Comparison of ENCODE assay signal across 29 mouse cellular contexts in the genomic region with DNA sequence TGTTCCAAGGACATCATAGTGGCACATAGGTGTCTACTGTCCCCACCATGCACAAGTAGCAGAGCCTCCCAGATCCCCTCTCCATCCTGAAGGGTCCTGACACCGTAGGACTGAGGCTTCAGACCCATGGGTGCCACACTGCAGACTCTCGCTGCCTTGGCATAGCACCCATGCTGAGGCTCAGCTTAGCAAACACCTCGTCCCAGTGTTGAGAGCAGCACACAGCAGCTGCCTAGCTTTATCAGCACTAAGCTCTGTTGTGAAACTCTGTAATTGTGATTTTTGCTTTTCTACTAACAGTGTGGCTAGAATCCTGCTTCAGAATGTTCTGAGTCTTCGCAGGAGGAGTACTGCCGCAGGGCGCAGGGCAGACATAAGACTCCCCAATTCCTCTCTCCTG. TPM values are rescaled to one million over a fixed set of nuclear protein-coding genes. Genes with fewer than 3 reads are reported as not detected.
DNase-seq lines count a peak whose midpoint lies in the region; ATAC-seq and TF ChIP-seq lines count a peak whose summit lies in the region.
"Had no signal": no experiment of that assay in that cellular context is flagged by ENCODE, and none has a peak within 500 bp of the region (broad histone marks: within the 10 kb centered on the region; RNA-seq: fewer than 3 reads in every experiment).

No protein-coding gene starts in this region.

- no peak overlapping the region for H3K4me3 ChIP-seq in left cerebral cortex, adult 2 months
- no peak overlapping the region for H3K4me3 ChIP-seq in limb, embryonic 10.5 days
- H3K4me3 ChIP-seq: embryonic facial prominence, embryonic 15.5 days; heart, adult 2 months; heart, embryonic 13.5 days; liver, embryonic 13.5 days; neural tube, embryonic 12.5 days had no signal

- no peak for TF ChIP-seq CTCF in left cerebral cortex, adult 2 months (IDR thresholded peaks at IDR 0.05)

- peak overlapping the region; percentile 50; the same call in 1 of the 2 replicates for H3K27ac ChIP-seq in left cerebral cortex, adult 2 months
- H3K27ac ChIP-seq in limb, embryonic 10.5 days: peak overlapping the region; percentile 61
- H3K27ac ChIP-seq: embryonic facial prominence, embryonic 15.5 days; heart, adult 2 months; heart, embryonic 13.5 days; liver, embryonic 13.5 days; neural tube, embryonic 12.5 days had no signal

- no peaks in the 10 kb centered on the region for H3K9me3 ChIP-seq in limb, embryonic 10.5 days (replicated peaks)
- H3K9me3 ChIP-seq: embryonic facial prominence, embryonic 15.5 days; heart, embryonic 13.5 days; liver, embryonic 13.5 days; neural tube, embryonic 12.5 days had no signal

- peaks cover 94% of the 10 kb centered on the region for H3K4me1 ChIP-seq in limb, embryonic 10.5 days
- H3K4me1 ChIP-seq: liver, embryonic 13.5 days had no signal

- peak; percentile 45 for ATAC-seq in frontal cortex, adult (ENCODE audit: low TSS enrichment)
- ATAC-seq: inflammation-experienced regulatory T-cells, adult 6 months had no signal

- H3K27me3 ChIP-seq in limb, embryonic 10.5 days (ENCODE audit: low read depth, poor library complexity, severe bottlenecking): peaks cover 61% of the 10 kb centered on the region
- H3K27me3 ChIP-seq: embryonic facial prominence, embryonic 15.5 days; liver, embryonic 13.5 days; neural tube, embryonic 12.5 days had no signal

- no peak for DNase-seq in frontal cortex, postnatal 14 days (ENCODE audit: low spot score in 2 of 2)
- DNase-seq in left cerebral cortex, adult 2 months (ENCODE audit: extremely low spot score in 1 of 2, low spot score in 2 of 2): peak in 1 of 2 experiments; percentile 21
- no peak for DNase-seq in left cerebral cortex, adult 18-20 months (ENCODE audit: low spot score in 2 of 2)
- peak; percentile 53 for DNase-seq in brain, adult 2 months (ENCODE audit: low read depth, low spot score)
- no peak for DNase-seq in limb, embryonic 10.5 days (ENCODE audit: low spot score)
- DNase-seq in layer of hippocampus, postnatal 14 days (ENCODE audit: low spot score in 2 of 2): no peak
- DNase-seq in heart, postnatal 14 days: no peak
- DNase-seq: adrenal gland, postnatal 25 days; cerebellum, adult 9-10 months; gastrocnemius, postnatal 25 days; heart, adult 2 months; kidney, adult 2 months; kidney, postnatal 14 days; liver, embryonic 13.5 days; lung, adult 2 months; lung, postnatal 14 days had no signal

- no peaks in the 10 kb centered on the region for H3K36me3 ChIP-seq in limb, embryonic 10.5 days
- H3K36me3 ChIP-seq: embryonic facial prominence, embryonic 15.5 days; heart, embryonic 13.5 days; liver, embryonic 13.5 days; neural tube, embryonic 12.5 days had no signal

- 86% methylated on average over 6 of the region's 6 CpGs for WGBS in limb, embryonic 10.5 days

- intact Hi-C loops in left cerebral cortex, adult 2 months (cut with DNase I): no loop called here
- intact Hi-C loops in heart, postnatal 14 days (cut with DNase I): no loop called here

RNA-seq across cellular contexts. Expression of gene Ccdc188, which starts 19.8 kb away (rescaled TPM):
- total RNA-seq in left cerebral cortex, adult 2 months (2021): not detected
- not detected for total RNA-seq in left cerebral cortex, adult 18-20 months (2021)
- not detected in 2 replicates for polyA plus RNA-seq in limb, embryonic 10.5 days (2016; fragmentation: Nextera tagmentation; extraction: Ambion mirVana)
- not detected for total RNA-seq in layer of hippocampus, postnatal 14 days (2021)
- total RNA-seq in heart, postnatal 14 days (2021): not detected
- total RNA-seq: adrenal gland, postnatal 25 days; ES-E14; gastrocnemius, postnatal 25 days; heart, adult 2 months; heart, postnatal 25 days; layer of hippocampus, adult 18-20 months; layer of hippocampus, postnatal 25 days; left cerebral cortex, postnatal 14 days; megakaryocyte, adult 5-6 weeks had no signal
- polyA plus RNA-seq: embryonic facial prominence, embryonic 15.5 days; heart, adult 2 months; heart, embryonic 13.5 days; inflammation-experienced regulatory T-cells, adult 6 months; kidney, adult 2 months; limb, embryonic 14.5 days; liver, embryonic 13.5 days; lung, adult 2 months; neural tube, embryonic 12.5 days; urinary bladder, adult 2 months had no signal

RNA-seq across cellular contexts. Expression of gene Zdhhc8, which starts 37.1 kb away (rescaled TPM):
- total RNA-seq in left cerebral cortex, adult 2 months (2021): 100 to 1,000 TPM; 132 to 134 TPM
- total RNA-seq in left cerebral cortex, adult 18-20 months (2021): 100 to 1,000 TPM; 106 to 124 TPM
- polyA plus RNA-seq in limb, embryonic 10.5 days (2016; fragmentation: Nextera tagmentation; extraction: Ambion mirVana): 14.1 and 16.7 TPM in 2 replicates
- total RNA-seq in layer of hippocampus, postnatal 14 days (2021): 10 to 100 TPM; 84.1 to 84.6 TPM
- 10 to 100 TPM; 26.4 to 29.6 TPM for total RNA-seq in heart, postnatal 14 days (2021)

RNA-seq across cellular contexts. Expression of gene Trmt2a, which starts 50.6 kb away (rescaled TPM):
- 10 to 100 TPM; 43.6 to 47.7 TPM for total RNA-seq in left cerebral cortex, adult 2 months (2021)
- 10 to 100 TPM; 41.8 to 48.5 TPM for total RNA-seq in left cerebral cortex, adult 18-20 months (2021)
- polyA plus RNA-seq in limb, embryonic 10.5 days (2016; fragmentation: Nextera tagmentation; extraction: Ambion mirVana): 118 and 122 TPM in 2 replicates
- total RNA-seq in layer of hippocampus, postnatal 14 days (2021): 10 to 100 TPM; 44.6 to 61.7 TPM
- 10 to 100 TPM; 21.8 to 24.9 TPM for total RNA-seq in heart, postnatal 14 days (2021)

RNA-seq across cellular contexts. Expression of gene Ranbp1, which starts 50.7 kb away (rescaled TPM):
- total RNA-seq in left cerebral cortex, adult 2 months (2021): 10 to 100 TPM; 87.3 to 92.9 TPM
- 10 to 100 TPM; 85.5 to 91.0 TPM for total RNA-seq in left cerebral cortex, adult 18-20 months (2021)
- polyA plus RNA-seq in limb, embryonic 10.5 days (2016; fragmentation: Nextera tagmentation; extraction: Ambion mirVana): 1,185 and 1,368 TPM in 2 replicates
- total RNA-seq in layer of hippocampus, postnatal 14 days (2021): 100 to 1,000 TPM in 1 of 2 experiments, 10 to 100 TPM in 1; 98.3 to 104 TPM
- total RNA-seq in heart, postnatal 14 days (2021): 10 to 100 TPM; 43.6 to 52.4 TPM
